Mouse (Mus musculus) liver, embryonic 14.5 days (tissue): ENCODE data around the gene Washc1.

Experiments
- CTCF ChIP-seq: IDR thresholded peaks from 2 replicates; pipeline ENCODE4 v1.5.1; 2016; ENCODE audit warnings: antibody characterized with exemption, low read depth, control low read depth
- EP300 ChIP-seq: IDR thresholded peaks from 2 replicates; pipeline ENCODE4 v1.6.1; 2016; ENCODE audit warnings: antibody characterized with exemption, low read depth

- TF ChIP-seq CTCF = peak; percentile 90
- no peak for TF ChIP-seq EP300
Observed at GRCm38 (mm10) chr17:66106601-66107267, 4.6 kb upstream of the Washc1 start.
